Mouse (Mus musculus) lung, embryonic 14.5 days (tissue): Measurements from ENCODE around the gene Dusp2. TPM values are rescaled to one million over a fixed set of nuclear protein-coding genes. Genes with fewer than 3 reads are reported as not detected.
A peak's percentile ranks its signal among the peaks of the same experiment; 100 is the strongest.

Source experiments
- ATAC-seq: fragments of 200-750 bp; cut with Nextera tagmentation; 2 replicates; pipeline ENCODE4 v1.8.0; 2017; ENCODE audit warnings: mild to moderate bottlenecking, moderate TSS enrichment, moderate library complexity; ENCODE audit not compliant: insufficient read depth
- DNase-seq: peaks from one replicate; pipeline ENCODE4 v3.0.0-alpha.2; 2015
- H3K27ac ChIP-seq: fragments of 300-500 bp; sonication (generic); 2 replicates; pipeline ENCODE4 v1.5.1; 2014; ENCODE audit warnings: low read depth, mild to moderate bottlenecking, moderate library complexity
- H3K27me3 ChIP-seq: fragments of 300-500 bp; sonication (generic); 2 replicates; pipeline ENCODE4 v1.6.1; 2014; ENCODE audit warnings: low read length, control low read depth; ENCODE audit not compliant: insufficient read depth
- H3K36me3 ChIP-seq: fragments of 300-500 bp; sonication (generic); 2 replicates; pipeline ENCODE4 v1.6.1; 2014; ENCODE audit warnings: control low read depth; ENCODE audit not compliant: insufficient read depth
- H3K4me1 ChIP-seq: fragments of 300-500 bp; sonication (generic); 2 replicates; pipeline ENCODE4 v1.6.1; 2014; ENCODE audit warnings: antibody characterized with exemption, control low read depth; ENCODE audit not compliant: insufficient read depth
- H3K4me2 ChIP-seq: fragments of 300-500 bp; sonication (generic); 2 replicates; pipeline ENCODE4 v1.6.1; 2014; ENCODE audit warnings: mild to moderate bottlenecking
- H3K4me3 ChIP-seq: fragments of 300-500 bp; sonication (generic); 2 replicates; pipeline ENCODE4 v1.5.1; 2014; ENCODE audit warnings: low read depth, low read length
- H3K9ac ChIP-seq: fragments of 300-500 bp; sonication (generic); 2 replicates; pipeline ENCODE4 v1.6.1; 2014
- H3K9me3 ChIP-seq: fragments of 300-500 bp; sonication (generic); 2 replicates; pipeline ENCODE4 v1.6.1; 2016; ENCODE audit warnings: low read depth, low read length, control low read depth
- CTCF ChIP-seq: IDR thresholded peaks from 2 replicates; pipeline ENCODE4 v1.5.1; 2016; ENCODE audit warnings: antibody characterized with exemption, low read depth
- WGBS: fragments of 180-500 bp; shearing (Covaris S2); extraction: QIAGEN DNeasy Blood & Tissue Kit; methylation state at CpG from one replicate; pipeline ENCODE4 v1.1.7; 2014; 5-methylcytosine and 5-hydroxymethylcytosine counted together
- polyA plus RNA-seq: library from polyadenylated mRNA; unstranded; fragments of >200 nt; fragmentation: Nextera tagmentation; extraction: Ambion mirVana; gene quantifications from 2 replicates; pipeline ENCODE4 v1.2.1, GENCODE M21; 2014

Dusp2 gene
- polyA plus RNA-seq, 1 experiment from 2014 or later, result 15.7 TPM

DNA sequence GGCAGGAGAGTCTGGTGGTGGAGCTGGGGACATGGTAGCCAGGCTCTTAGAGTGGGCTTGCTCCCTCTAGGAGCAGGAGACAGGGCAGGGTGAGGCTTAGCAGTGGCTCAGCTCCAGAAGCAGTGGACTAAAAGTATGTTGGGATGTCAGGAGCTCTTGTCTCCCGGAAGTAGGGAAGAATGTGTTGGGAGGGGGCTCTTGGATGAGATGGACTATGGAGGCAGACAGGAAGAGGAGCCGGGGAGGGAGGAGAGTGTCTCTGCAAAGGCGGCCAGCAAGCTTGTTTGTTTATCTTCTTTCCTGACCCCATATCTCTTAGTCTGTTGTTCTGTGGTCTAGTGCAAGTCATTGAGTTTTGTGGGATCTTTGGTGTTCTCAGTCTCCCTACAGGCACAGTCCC lies 39.1 kb downstream of the Dusp2 start:
- no peak overlapping the region for H3K27ac ChIP-seq
- no peaks in the 10 kb centered on the region for H3K36me3 ChIP-seq
- H3K9ac ChIP-seq, result no peak overlapping the region
- H3K27me3 ChIP-seq, result no peaks in the 10 kb centered on the region
- H3K4me3 ChIP-seq, result no peak overlapping the region
- TF ChIP-seq CTCF, result no peak
- ATAC-seq, result no peak
- WGBS, result 35% methylated on average over 3 of the region's 3 CpGs
- H3K4me2 ChIP-seq, result peak overlapping the region; percentile 19; the same call in 1 of the 2 replicates
- DNase-seq, result peak; percentile 17
- no peaks in the 10 kb centered on the region for H3K9me3 ChIP-seq
- H3K4me1 ChIP-seq, result no peaks in the 10 kb centered on the region

DNA sequence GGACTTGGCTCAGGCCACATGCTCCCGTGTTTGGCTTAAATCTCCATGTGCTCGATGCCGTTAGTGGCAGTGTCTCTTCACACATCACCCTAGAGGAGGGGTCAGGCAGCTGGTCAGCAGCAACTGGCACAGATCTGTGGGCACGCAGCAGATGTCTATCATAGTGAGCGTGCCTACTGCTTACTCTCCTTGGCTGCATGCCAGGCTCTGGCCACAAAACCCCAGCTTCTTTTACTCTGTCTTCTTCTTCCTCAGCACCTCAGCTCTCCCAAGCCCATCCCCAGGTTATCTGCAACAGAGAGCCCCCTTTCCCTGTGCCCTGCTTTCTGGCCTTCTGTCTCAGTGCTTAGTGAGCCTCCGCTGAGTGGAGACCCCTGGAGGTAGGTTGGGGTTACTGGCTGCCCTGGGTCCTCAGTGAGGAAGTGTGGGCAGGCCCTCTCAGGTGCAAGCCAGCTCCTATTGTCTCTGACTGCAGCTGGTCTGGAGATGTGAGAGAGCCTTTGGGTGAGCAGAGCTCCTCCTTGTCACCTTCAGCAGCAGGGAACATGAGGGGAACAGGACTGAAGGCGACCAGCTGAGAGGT lies 39.9 kb downstream of the Dusp2 start:
- TF ChIP-seq CTCF, result peak; percentile 60
- H3K4me3 ChIP-seq, result no peak overlapping the region
- DNase-seq (peak; percentile 21), ATAC-seq (peak; percentile 28; the same call in 1 of the 2 replicates)
- no peaks in the 10 kb centered on the region for H3K4me1 ChIP-seq
- WGBS, result 46% methylated on average over 7 of the region's 7 CpGs
- no peaks in the 10 kb centered on the region for H3K9me3 ChIP-seq
- no peaks in the 10 kb centered on the region for H3K27me3 ChIP-seq
- H3K4me2 ChIP-seq, result no peak overlapping the region
- no peak overlapping the region for H3K9ac ChIP-seq
- H3K27ac ChIP-seq, result no peak overlapping the region
- no peaks in the 10 kb centered on the region for H3K36me3 ChIP-seq

DNA sequence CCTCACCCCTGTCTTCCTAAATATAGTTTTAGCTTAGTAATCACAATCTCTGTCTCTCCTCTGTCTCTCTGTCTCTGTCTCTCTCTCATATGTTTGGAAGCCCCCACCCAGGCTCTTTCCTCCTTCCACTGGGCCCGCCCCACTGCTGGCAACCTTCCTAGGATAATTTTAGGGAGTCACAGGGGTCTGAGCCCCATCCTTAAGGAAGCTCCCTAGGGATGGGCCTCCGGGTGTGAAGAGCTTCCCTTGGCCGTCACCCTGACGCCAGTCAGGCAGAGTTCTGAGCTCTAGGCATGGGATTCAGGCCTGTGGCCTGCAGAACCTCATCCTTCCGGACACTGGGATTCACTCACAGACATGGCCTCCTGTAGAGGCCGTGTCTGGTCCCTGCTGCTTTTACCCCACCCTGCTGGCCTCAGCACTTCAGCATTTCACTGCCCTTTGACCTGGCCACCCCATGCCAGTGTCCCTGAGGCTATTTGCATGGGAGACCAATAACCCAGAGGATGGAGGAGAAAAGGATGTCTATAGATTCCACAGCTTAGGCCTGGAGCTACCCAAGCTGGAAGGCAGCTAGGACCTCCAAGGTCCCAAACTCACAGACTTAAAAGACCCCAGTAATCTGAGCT lies 40.6 kb downstream of the Dusp2 start:
- ATAC-seq, result no peak
- H3K27me3 ChIP-seq, result no peaks in the 10 kb centered on the region

DNA sequence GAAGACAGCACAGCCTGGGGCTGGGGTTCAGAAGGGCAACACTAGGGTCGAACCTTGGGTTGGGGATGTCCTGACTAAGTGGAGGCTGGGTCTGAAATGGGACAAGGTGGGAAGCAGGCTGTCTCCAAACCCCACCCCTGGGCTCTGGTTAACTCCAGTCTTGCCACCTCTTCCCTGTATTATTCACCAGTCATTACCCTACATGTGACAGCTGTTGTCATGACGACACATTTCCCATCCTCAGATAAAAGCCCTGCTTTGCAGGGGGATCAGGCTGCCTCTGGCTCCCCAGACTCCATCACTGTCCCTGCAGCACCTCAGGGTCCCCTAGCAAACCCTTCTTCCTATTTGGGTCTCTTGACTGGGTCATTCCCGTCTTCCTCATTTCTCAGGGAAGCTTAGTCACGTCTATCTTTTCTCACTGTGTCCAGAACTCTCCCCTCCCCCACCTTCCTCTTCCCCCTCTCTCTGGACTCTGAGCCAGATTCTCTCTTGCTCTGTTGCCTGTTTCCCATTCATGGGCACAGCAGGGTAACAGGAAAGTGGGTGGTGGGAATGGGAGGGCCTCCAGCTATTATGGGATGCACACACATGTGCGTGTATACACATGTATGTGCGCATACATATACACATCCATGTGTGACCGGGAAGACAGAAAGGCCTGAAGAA lies 42.1 kb downstream of the Dusp2 start:
- Histone ChIP-seq H3K9ac (no peak overlapping the region), H3K27me3 (no peaks in the 10 kb centered on the region), H3K4me1 (no peaks in the 10 kb centered on the region), H3K27ac (no peak overlapping the region), H3K36me3 (no peaks in the 10 kb centered on the region), H3K4me2 (no peak overlapping the region), H3K4me3 (no peak overlapping the region), H3K9me3 (no peaks in the 10 kb centered on the region)
- TF ChIP-seq CTCF, result no peak
- DNase-seq (no peak), ATAC-seq (no peak)
- WGBS, result 63% methylated on average over 7 of the region's 7 CpGs

More for the DNA sequence above, 40.6 kb downstream of the Dusp2 start:
- H3K9ac ChIP-seq, result no peak overlapping the region
- DNase-seq, result no peak
- no peak for TF ChIP-seq CTCF
- H3K4me2 ChIP-seq, result no peak overlapping the region
- no peaks in the 10 kb centered on the region for H3K9me3 ChIP-seq
- H3K4me1 ChIP-seq, result no peaks in the 10 kb centered on the region
- no peak overlapping the region for H3K4me3 ChIP-seq
- WGBS, result 82% methylated on average over 6 of the region's 6 CpGs
- H3K36me3 ChIP-seq, result no peaks in the 10 kb centered on the region
- no peak overlapping the region for H3K27ac ChIP-seq

DNA sequence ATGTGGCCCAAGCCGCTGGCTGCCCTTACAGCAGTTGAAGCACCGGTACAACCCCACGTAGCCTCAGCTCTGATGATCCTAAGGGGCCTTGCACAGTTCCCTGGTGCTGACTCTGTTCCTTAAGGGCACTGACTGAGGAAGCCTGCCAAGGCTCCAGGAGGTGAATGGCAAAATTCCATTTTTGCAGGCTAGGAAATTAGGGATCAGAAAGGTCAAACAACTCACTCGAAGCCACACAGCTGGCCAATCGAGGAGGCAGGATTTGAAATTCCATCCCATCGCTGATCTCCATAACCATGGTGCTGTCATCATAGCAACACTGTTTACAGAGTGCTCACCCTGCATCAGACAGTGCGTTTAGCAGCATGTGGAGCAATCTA lies 42.6 kb downstream of the Dusp2 start:
- Histone ChIP-seq H3K4me2 (no peak overlapping the region), H3K27ac (no peak overlapping the region), H3K36me3 (no peaks in the 10 kb centered on the region), H3K4me3 (no peak overlapping the region), H3K9me3 (no peaks in the 10 kb centered on the region), H3K9ac (no peak overlapping the region), H3K4me1 (no peaks in the 10 kb centered on the region), H3K27me3 (no peaks in the 10 kb centered on the region)
- WGBS, result 59% methylated on average over 7 of the region's 7 CpGs
- no peak for TF ChIP-seq CTCF
- ATAC-seq (no peak), DNase-seq (peak; percentile 15)

DNA sequence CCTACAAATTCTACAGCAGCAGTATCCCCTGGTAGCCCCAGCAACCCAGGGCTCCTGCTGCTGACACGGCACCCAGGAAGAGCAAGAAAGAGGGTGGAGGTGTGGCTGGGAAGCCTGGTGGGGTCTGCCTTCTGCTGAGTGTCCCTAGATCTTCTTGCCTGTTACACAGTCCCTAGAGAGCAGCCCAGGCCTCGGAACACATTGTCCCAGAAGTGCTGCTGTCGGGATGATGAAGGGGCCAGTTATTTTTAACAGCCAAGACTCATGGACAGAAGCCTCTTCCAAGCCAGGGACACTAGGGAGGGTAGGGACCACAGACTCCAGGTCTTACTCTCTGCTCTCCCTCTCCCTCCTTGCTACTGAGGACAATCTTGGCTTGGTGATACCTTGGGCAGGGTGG lies 43.3 kb downstream of the Dusp2 start:
- ATAC-seq, result no peak
- Histone ChIP-seq H3K9ac (no peak overlapping the region), H3K4me1 (no peaks in the 10 kb centered on the region), H3K36me3 (no peaks in the 10 kb centered on the region), H3K27ac (no peak overlapping the region), H3K4me2 (no peak overlapping the region), H3K9me3 (no peaks in the 10 kb centered on the region), H3K4me3 (no peak overlapping the region), H3K27me3 (no peaks in the 10 kb centered on the region)
- DNase-seq, result no peak
- 52% methylated on average over 3 of the region's 3 CpGs for WGBS
- TF ChIP-seq CTCF, result no peak

DNA sequence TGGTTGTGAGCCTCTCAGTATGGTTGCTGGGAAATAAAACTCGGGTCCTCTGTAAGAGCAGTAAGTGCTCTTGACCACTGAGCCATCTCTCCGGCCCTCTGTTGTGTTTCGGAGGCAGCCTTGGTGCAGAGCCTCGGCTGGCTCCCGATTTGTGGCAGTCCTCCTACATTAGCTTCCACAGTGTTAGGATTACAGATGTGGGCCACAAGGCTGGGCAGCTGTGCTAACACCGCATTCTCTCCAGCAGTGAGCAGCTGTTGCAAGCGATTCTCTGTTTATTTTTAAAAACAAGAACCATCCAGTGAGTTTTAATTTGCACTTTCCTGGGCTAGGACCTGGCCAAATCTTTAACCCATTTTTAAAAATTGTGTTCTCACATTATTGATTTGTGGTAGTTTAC lies 47.9 kb downstream of the Dusp2 start:
- Histone ChIP-seq H3K4me1 (no peaks in the 10 kb centered on the region), H3K9me3 (no peaks in the 10 kb centered on the region), H3K27ac (no peak overlapping the region), H3K4me2 (no peak overlapping the region), H3K9ac (no peak overlapping the region), H3K4me3 (no peak overlapping the region), H3K27me3 (no peaks in the 10 kb centered on the region), H3K36me3 (no peaks in the 10 kb centered on the region)
- WGBS, result 44% methylated on average over 7 of the region's 7 CpGs
- ATAC-seq (no peak), DNase-seq (no peak)
- no peak for TF ChIP-seq CTCF
